Mouse (Mus musculus) thymus, adult 2 months (tissue): ENCODE results near the gene Rbpms2. TPM values are rescaled to one million over a fixed set of nuclear protein-coding genes. Genes with fewer than 3 reads are reported as not detected.

Experiments
- DNase-seq: peaks from one replicate; pipeline ENCODE4 v3.0.0; 2021
- H3K27ac ChIP-seq: fragments of 200-500 bp; 2 replicates; pipeline ENCODE4 v1.5.1; 2012; ENCODE audit warnings: low read length, control low read depth; ENCODE audit not compliant: control insufficient read depth, insufficient read depth
- H3K27me3 ChIP-seq: fragments of 200-500 bp; 2 replicates; pipeline ENCODE4 v1.6.1; 2012; ENCODE audit warnings: mild to moderate bottlenecking, low read length, moderate library complexity, mixed read lengths; ENCODE audit not compliant: control insufficient read depth, insufficient read depth
- H3K36me3 ChIP-seq: fragments of 200-500 bp; 2 replicates; pipeline ENCODE4 v1.6.1; 2012; ENCODE audit warnings: mild to moderate bottlenecking, low read length, moderate library complexity; ENCODE audit not compliant: control insufficient read depth, insufficient read depth
- H3K4me1 ChIP-seq: fragments of 200-500 bp; replicated peaks from 2 replicates; pipeline ENCODE4 v1.6.1; 2012; ENCODE audit warnings: low read length; ENCODE audit not compliant: control insufficient read depth, insufficient read depth
- H3K4me3 ChIP-seq: fragments of 200-500 bp; 2 replicates; pipeline ENCODE4 v1.5.1; 2012; ENCODE audit warnings: mild to moderate bottlenecking, low read length, control low read depth, moderate library complexity; ENCODE audit not compliant: control insufficient read depth, insufficient read depth
- CTCF ChIP-seq: fragments of 200-500 bp; IDR thresholded peaks from 2 replicates; pipeline ENCODE4 v1.5.1; 2012; ENCODE audit warnings: mild to moderate bottlenecking, control low read depth, low read length, moderate library complexity, borderline replicate concordance; ENCODE audit not compliant: control insufficient read depth, poor library complexity, insufficient read depth; ENCODE audit errors: extremely low read depth
- POLR2A ChIP-seq: fragments of 200-500 bp; IDR thresholded peaks from 2 replicates; pipeline ENCODE4 v1.6.1; 2012; ENCODE audit warnings: mild to moderate bottlenecking, low read length, control low read depth, moderate library complexity; ENCODE audit not compliant: control insufficient read depth, poor library complexity, insufficient read depth; ENCODE audit errors: extremely low read depth
- WGBS: fragments of 180-500 bp; shearing (Covaris S2); methylation state at CpG from one replicate; pipeline ENCODE4 v1.1.7; 2018; 5-methylcytosine and 5-hydroxymethylcytosine counted together
- polyA plus RNA-seq: library from polyadenylated mRNA; depleted of rRNA; stranded (reverse); fragments of >200 nt; gene quantifications from 2 replicates; pipeline ENCODE4 v1.2.3, GENCODE M21; 2012; rRNA removed

The Rbpms2 gene
- polyA plus RNA-seq, 1 experiment, result 11.5 TPM

- no peak for TF ChIP-seq CTCF
- Histone ChIP-seq H3K27ac (no peak overlapping the region), H3K4me3 (no peak overlapping the region), H3K4me1 (no peaks in the 10 kb centered on the region), H3K36me3 (peaks cover 11% of the 10 kb centered on the region; the same call in 1 of the 2 replicates), H3K27me3 (no peaks in the 10 kb centered on the region)
- no peak for DNase-seq
- WGBS, result 82% methylated on average over 7 of the region's 7 CpGs
These were observed 67.9 kb downstream of the Rbpms2 start for GRCm38 (mm10) chr9:65697356-65697755.

DNA sequence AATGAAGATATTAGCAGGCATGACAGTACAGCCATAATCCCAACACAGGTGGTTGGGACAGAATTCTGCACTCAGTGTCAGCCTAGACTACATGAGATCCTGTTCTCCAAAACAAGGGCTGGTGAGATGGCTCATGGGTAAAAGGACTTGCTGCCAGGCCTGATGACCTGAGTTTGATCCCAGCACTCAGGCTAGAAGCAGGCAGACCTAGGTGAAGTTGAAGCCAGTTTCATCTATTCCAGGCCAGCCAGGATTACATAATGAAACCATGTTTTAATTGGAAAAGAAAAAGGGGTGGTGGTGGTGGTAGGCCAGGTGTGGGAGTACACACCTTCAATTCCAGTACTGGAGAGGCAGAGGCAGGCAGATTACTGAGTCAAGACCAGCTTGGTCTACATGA is 68.5 kb downstream of the Rbpms2 start:
- H3K27me3 ChIP-seq, result no peaks in the 10 kb centered on the region
- H3K36me3 ChIP-seq, result peaks cover 14% of the 10 kb centered on the region; the same call in 1 of the 2 replicates
- no peak for TF ChIP-seq CTCF
- no peaks in the 10 kb centered on the region for H3K4me1 ChIP-seq
- no peak overlapping the region for H3K27ac ChIP-seq
- H3K4me3 ChIP-seq, result no peak overlapping the region
- no peak for DNase-seq

GRCm38 (mm10) chr9:65700504-65700903 is 71.1 kb downstream of the Rbpms2 start:
- no peaks in the 10 kb centered on the region for H3K27me3 ChIP-seq
- H3K27ac ChIP-seq, result no peak overlapping the region
- H3K36me3 ChIP-seq, result peaks cover 20% of the 10 kb centered on the region; the same call in 1 of the 2 replicates
- no peak overlapping the region for H3K4me3 ChIP-seq
- no peak for DNase-seq
- WGBS, result 95% methylated on average over 6 of the region's 6 CpGs
- no peak for TF ChIP-seq CTCF
- no peak for TF ChIP-seq POLR2A
- H3K4me1 ChIP-seq, result no peaks in the 10 kb centered on the region

DNA sequence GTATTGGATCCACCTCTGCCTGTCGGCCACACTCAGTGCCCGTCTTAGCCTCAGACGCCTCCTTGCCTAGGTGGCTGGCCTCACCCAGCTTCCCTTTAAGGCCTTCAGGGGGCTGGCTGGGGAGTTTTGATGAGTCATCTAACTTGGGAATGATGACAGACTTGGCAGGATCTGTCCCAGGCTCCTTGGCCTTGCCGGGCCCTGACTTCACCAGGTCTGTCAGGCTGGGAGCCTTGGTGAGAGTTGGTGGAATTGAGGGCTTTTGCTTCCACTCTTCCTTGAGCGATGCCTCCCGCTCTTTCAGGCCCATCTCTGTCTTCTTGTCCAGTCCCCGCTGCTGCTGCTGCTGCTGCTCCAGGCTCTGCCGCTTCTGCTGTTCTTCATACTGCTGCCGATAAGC is 72.8 kb downstream of the Rbpms2 start:
- no peak overlapping the region for H3K4me3 ChIP-seq
- no peaks in the 10 kb centered on the region for H3K4me1 ChIP-seq
- WGBS, result 98% methylated on average over 9 of the region's 9 CpGs
- H3K27ac ChIP-seq, result no peak overlapping the region
- no peaks in the 10 kb centered on the region for H3K27me3 ChIP-seq
- TF ChIP-seq CTCF, result no peak
- TF ChIP-seq POLR2A, result no peak
- H3K36me3 ChIP-seq, result peaks cover 17% of the 10 kb centered on the region; the same call in 1 of the 2 replicates
- DNase-seq, result no peak

GRCm38 (mm10) chr9:65703241-65703640 is 73.8 kb downstream of the Rbpms2 start:
- peaks cover 17% of the 10 kb centered on the region; the same call in 1 of the 2 replicates for H3K36me3 ChIP-seq
- no peaks in the 10 kb centered on the region for H3K27me3 ChIP-seq
- no peak overlapping the region for H3K4me3 ChIP-seq
- 97% methylated on average over 7 of the region's 7 CpGs for WGBS
- H3K27ac ChIP-seq, result no peak overlapping the region
- TF ChIP-seq POLR2A (no peak), CTCF (no peak)
- H3K4me1 ChIP-seq, result no peaks in the 10 kb centered on the region
- DNase-seq, result no peak

GRCm38 (mm10) chr9:65703926-65704595 is 74.6 kb downstream of the Rbpms2 start:
- Histone ChIP-seq H3K4me1 (no peaks in the 10 kb centered on the region), H3K4me3 (no peak overlapping the region), H3K27ac (no peak overlapping the region), H3K36me3 (peaks cover 17% of the 10 kb centered on the region; the same call in 1 of the 2 replicates), H3K27me3 (no peaks in the 10 kb centered on the region)
- WGBS, result 97% methylated on average over 24 of the region's 24 CpGs
- no peak for DNase-seq
- TF ChIP-seq POLR2A (no peak), CTCF (no peak)

Other genes with a start within 250 kb of the Rbpms2 start
- 0.41 and 0.43 TPM in 2 replicates for gene Kbtbd13, start 238.0 kb upstream of the Rbpms2 start, polyA plus RNA-seq
- gene Rasl12, start 231.1 kb upstream of the Rbpms2 start, polyA plus RNA-seq, result 7.8 TPM in 2 replicates
- 0.22 TPM in 1 of 2 replicates, not detected in the other for gene Slc51b, start 206.7 kb upstream of the Rbpms2 start, polyA plus RNA-seq
- 16.2 and 18.4 TPM in 2 replicates for gene Mtfmt, start 193.9 kb upstream of the Rbpms2 start, polyA plus RNA-seq
- 27.3 and 28.5 TPM in 2 replicates for gene Spg21, start 168.7 kb upstream of the Rbpms2 start, polyA plus RNA-seq
- 0.15 TPM in 1 of 2 replicates, not detected in the other for gene Ankdd1a, start 109.5 kb upstream of the Rbpms2 start, polyA plus RNA-seq
- 37.9 and 38.8 TPM in 2 replicates for gene Plekho2, start 49.6 kb upstream of the Rbpms2 start, polyA plus RNA-seq
- 37.5 and 55.4 TPM in 2 replicates for gene Pif1, start 42.5 kb upstream of the Rbpms2 start, polyA plus RNA-seq
- 58.6 and 68.1 TPM in 2 replicates for gene Oaz2, start 38.4 kb downstream of the Rbpms2 start, polyA plus RNA-seq
- 8.0 and 10.8 TPM in 2 replicates for gene Zfp609, start 197.9 kb downstream of the Rbpms2 start, polyA plus RNA-seq